Mouse (Mus musculus) liver, adult 2 months (tissue): ENCODE measurements around the gene Plekhb2.

ENCODE experiments used
- CTCF ChIP-seq: fragments of 200-500 bp; IDR thresholded peaks from 2 replicates; pipeline ENCODE4 v1.5.1; 2011; ENCODE audit warnings: low read depth, low read length, control low read depth
- POLR2A ChIP-seq: fragments of 200-500 bp; IDR thresholded peaks from 2 replicates; pipeline ENCODE4 v1.6.1; 2011; ENCODE audit warnings: low read length, control low read depth; ENCODE audit not compliant: insufficient read depth; ENCODE audit errors: extremely low read depth

DNA sequence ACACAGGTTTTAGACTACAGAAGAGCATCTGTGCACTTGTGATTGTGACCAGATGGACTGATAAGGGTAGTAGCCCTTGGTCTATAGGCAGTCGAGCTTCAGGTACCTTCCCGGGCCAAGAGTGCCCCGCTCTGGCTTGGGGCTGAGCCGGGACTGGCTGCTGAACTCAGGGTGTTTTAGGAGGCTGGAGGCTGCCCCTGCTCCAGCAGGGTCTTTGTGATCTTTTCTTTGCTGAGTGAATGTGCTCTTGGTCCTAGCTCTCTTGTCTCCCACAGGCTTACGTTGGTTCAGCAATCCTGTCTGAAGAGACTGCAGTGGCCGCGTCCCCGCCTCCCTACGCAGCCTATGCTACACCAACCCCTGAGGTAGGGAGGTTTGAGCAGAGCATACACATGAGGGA is 16.1 kb downstream of the Plekhb2 start:
- TF ChIP-seq CTCF, result no peak
- no peak for TF ChIP-seq POLR2A
